Mouse (Mus musculus) splenic B cell, adult 2 months (primary cell): ENCODE measurements around the gene Wdfy3.
"Not testable (repeated sequence)": the region's sequence is repeated elsewhere in the genome, so short reads cannot be mapped to it uniquely, and the experiment has no call there.

Experiments used
- DNase-seq: peaks from one replicate; pipeline ENCODE4 v3.0.0-alpha.2; 2011; ENCODE audit warnings: low read depth, low spot score
- H3K27me3 ChIP-seq: 2 replicates; pipeline ENCODE4 v1.6.1; 2012; ENCODE audit warnings: mild to moderate bottlenecking, low read length, moderate library complexity, mixed read lengths; ENCODE audit not compliant: control insufficient read depth, poor library complexity, insufficient read depth, severe bottlenecking
- H3K36me3 ChIP-seq: 2 replicates; pipeline ENCODE4 v1.6.1; 2012; ENCODE audit warnings: mild to moderate bottlenecking, low read length, moderate library complexity, mixed read lengths; ENCODE audit not compliant: control insufficient read depth, poor library complexity, insufficient read depth, severe bottlenecking

Gene Wdfy3

DNA sequence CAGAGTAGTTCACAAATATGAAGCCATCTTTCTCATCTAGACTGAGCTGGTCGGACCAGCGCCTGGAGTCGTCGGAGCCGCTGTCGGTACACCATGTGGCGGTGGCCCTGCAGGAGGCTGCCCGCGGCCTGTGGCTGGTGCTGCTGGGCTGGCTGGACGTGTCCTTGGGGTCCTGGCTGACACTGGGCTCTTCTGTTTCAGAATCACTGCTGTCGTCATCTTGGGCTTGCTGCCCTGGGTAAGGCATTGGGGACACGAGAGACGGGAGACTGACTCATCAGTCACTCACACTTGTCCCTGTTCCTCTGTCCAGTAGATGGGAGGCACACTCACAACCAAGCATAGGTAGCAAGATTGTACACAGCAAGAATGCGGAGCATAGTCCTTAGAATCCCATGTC, 224.7 kb downstream of the Wdfy3 start:
- Histone ChIP-seq H3K36me3 (no peaks in the 10 kb centered on the region), H3K27me3 (no peaks in the 10 kb centered on the region)
- DNase-seq = no peak

DNA sequence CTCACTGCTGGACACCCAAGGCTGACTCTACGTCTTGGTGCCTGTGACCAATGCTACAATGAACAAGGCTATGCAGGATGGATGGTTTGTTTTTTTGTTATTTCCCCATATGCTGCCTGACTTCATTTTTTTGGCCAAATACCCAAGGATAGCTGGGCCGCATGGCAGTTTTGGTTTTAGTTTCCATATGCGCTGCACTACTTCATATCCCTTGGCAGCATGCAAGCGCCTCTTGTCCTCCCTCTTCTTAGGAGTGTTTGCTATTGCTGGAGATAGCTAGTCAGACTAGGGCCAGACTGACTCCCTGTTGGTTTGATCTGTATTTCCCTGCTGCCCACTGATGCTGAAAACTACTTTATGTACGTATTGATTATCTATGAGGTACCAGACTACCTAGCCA, 229.2 kb downstream of the Wdfy3 start:
- DNase-seq = no peak
- Histone ChIP-seq H3K27me3 (no peaks in the 10 kb centered on the region), H3K36me3 (no peaks in the 10 kb centered on the region)

DNA sequence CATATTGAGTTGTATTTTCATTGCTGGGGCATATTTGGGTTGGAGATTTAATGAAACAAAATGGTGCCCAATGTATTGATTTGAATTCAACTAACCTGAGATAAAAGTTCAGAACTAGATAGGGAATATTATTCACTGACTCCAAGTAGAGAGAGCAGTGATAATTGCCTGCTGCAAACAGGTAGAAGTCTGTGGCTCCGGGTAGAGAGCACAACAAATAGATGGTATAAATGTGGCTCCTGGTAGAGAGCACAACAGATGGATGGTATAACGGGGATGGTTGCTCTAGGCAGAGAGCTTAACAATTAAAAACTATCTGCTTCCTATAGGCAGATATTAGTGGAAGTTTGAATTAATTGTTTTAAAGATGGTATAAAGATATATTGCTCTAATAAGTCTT, 232.1 kb downstream of the Wdfy3 start:
- not testable (repeated sequence) for H3K27me3 ChIP-seq, DNase-seq, H3K36me3 ChIP-seq

DNA sequence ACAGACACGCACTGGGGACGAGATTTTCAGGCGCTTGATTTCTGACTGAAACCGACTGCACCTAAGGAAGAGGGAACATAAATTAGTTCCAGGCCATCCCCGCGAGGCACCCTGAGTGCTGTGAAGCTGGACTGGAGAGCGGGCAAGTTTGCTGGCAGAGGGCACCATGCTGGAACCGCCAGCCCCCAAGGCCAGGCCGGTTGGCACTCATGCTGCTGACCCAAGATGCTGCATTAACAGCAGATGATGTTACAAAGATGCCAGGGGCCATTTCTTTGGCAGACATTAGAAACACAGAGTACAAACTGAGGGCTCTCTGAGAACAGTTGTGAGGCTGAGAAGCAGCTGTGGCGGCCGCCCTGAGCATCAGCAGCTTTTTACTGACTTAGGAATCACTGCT, 233.5 kb downstream of the Wdfy3 start:
- no peaks in the 10 kb centered on the region for H3K36me3 ChIP-seq
- no peak for DNase-seq
- no peaks in the 10 kb centered on the region for H3K27me3 ChIP-seq

DNA sequence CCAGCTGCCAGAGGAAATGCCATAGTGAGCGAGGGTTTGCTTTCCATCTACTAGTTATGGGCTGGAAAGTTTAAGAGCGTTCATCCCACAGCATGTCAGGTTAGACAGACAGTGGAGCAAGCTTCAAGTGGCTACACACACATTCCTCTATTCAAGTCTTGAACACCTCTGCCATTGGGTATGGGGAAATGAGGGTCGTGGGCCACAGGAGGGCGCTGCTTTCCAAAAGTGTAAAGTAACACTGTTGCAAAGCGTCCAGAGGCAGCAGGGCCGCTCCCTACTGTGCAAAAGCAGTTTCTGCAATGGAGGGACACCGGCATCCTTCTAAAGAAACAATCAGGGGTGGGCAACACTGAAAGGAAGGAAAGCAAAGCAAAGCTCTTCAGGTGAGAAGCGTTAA, 235.8 kb downstream of the Wdfy3 start:
- no peaks in the 10 kb centered on the region for H3K27me3 ChIP-seq
- no peak for DNase-seq
- no peaks in the 10 kb centered on the region for H3K36me3 ChIP-seq

DNA sequence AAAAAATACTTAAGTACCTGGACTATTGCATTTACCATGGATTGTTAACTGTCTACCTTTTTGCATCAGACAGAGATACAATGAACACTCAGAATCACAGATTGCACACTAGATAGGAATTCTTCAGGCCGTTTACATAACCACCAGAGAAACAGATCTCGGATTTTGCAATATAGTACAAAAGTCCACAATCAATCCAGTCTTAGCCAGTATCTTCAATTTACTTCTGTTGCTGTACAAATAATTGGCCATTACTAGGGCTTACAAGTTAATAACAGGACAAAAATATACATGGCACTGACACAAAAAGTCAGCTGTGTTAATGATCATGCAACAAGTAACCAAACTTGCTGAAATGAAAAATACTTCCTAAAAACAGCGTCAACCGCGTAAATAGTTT, 236.7 kb downstream of the Wdfy3 start:
- no peak for DNase-seq
- no peaks in the 10 kb centered on the region for H3K36me3 ChIP-seq
- no peaks in the 10 kb centered on the region for H3K27me3 ChIP-seq

DNA sequence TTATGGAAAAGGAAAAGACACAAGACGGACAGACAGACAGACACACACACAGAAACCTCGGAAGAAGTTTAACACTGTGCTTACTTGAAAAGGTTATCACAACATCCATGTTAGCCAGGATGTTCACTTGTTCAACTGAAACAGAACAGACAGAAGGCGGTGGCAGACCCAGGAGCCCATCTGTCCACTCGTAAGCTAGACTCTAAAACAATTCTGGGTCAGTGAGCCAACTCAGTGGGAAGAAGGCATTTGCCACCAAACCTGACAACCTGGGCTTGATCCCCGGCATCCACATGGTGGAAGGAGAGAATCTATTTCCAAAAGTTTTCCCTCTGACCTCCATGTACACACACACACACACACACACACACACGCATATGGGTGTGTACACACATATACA, 237.7 kb downstream of the Wdfy3 start:
- DNase-seq = no peak
- no peaks in the 10 kb centered on the region for H3K36me3 ChIP-seq
- H3K27me3 ChIP-seq = no peaks in the 10 kb centered on the region

DNA sequence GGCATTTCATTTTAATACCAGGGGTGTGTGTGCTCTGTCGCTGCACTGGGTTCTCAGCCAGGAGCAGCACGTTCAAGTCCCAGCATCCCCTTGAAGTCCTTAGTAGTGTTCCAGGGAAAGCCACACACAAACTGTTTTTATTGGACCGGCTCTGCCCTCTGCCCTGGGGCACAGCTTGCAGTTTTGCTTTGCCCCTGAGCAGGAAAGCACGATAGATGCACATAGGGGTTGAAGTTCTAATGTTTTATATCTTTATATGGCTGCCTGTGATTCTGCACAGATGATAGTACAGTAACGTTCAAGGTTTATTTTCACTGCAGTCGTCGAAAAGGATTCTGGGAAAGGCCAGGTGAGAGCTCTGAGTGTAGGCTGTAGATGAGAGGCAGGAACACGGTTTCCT, 239.5 kb downstream of the Wdfy3 start:
- no peak for DNase-seq
- no peaks in the 10 kb centered on the region for H3K36me3 ChIP-seq

DNA sequence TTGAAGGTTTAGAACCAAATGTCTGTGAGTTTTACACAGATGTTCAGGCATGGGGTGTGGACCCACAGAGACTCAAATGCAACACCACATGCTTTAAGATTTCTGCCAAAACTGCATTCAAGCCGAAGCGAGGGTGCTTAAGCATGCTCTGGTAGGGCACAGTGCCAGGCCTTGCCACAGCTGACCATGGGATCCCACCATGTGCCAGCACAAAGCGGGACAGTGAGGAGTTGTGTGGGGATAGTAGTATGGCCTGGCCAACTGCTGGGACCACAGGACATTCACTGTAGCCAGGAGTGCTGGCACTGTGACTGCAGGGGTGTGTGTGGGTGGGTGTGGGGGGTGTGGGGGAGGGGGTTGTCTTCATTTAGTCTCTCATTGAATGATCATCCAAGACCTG, 240.8 kb downstream of the Wdfy3 start:
- no peak for DNase-seq
- Histone ChIP-seq H3K27me3 (no peaks in the 10 kb centered on the region), H3K36me3 (no peaks in the 10 kb centered on the region)

More for the DNA sequence above, 239.5 kb downstream of the Wdfy3 start:
- H3K27me3 ChIP-seq = no peaks in the 10 kb centered on the region

DNA sequence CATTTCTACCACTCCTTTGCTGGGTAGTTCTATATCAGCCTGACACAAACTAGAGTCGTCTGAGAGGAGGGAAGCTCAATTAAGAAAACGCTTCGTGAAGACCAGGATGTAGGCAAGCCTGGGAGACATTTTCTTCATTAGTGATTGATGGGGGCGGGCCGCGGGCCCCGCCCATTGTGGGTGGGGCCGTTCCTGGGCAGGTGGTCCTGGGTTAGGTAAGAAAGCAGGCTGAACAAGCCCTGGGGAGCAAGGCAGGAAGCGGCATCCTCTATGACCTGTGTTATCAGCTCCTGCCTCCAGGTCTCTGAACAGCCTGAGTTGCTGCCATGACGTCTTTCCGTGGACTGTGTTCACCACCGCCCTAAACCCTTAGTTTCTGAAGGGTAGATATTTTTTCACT, 242.2 kb downstream of the Wdfy3 start:
- Histone ChIP-seq H3K36me3 (no peaks in the 10 kb centered on the region), H3K27me3 (no peaks in the 10 kb centered on the region)
- DNase-seq = no peak

DNA sequence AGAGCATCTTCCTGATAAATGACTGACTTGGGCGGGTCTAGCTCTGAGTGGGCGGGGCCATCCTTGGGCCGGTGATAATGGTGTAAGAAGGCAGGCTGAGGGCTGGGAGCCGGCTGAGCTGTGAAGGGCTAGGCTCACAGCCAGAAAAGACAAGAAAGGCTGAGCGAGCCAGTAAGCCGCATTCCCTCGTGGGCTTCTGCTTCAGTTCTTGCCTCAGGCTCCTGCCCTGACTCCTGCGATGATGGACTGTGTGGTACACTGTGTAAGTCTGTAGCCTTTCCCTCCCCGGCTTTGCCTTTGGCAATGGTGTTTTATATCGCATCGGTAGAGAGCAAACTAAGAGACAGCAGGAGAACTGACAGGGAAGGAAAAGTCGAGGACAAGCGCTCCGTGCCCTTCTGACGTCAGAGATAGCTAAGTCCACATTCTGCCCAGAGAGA, 243.2 kb downstream of the Wdfy3 start:
- Histone ChIP-seq H3K36me3 (no peaks in the 10 kb centered on the region), H3K27me3 (no peaks in the 10 kb centered on the region)
- no peak for DNase-seq

DNA sequence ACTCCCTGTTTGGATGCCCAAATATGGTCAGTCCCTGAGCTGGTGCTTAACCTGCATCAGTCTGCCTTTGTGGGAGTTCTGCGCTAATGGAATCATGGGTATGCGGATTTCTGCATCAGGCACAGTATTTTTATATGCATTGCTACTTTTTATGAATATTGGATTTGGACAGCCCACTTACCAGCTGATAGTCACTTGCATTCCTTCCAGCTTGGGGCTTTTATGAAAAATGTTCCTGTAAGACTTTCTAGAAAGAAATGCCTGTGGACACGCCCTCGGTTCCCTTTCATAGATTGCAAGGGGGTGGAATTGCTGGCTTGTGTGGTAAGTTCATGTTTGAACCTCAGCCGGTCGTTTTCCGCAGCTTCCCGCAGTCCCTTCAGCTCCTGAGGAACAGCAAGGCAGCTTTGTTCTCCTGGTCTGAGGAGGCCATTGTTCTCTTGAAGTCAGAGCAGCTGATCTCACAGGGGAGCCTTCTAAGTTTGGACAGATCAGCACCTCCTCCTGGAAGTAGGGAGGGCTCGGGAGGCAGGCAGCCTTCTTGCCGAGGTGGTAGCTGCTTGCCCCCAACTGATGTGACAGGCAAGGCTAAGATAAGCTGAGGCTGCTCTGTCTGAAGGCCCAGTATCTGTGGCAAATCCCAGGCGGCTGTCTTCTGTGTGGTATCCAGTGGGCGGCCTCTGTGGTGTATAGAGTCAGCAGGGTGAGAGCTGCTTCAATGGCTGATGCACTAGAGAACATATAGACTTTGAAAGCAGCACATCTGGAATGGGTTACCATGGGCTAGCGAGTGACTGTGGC, 244.4 kb downstream of the Wdfy3 start:
- Histone ChIP-seq H3K27me3 (no peaks in the 10 kb centered on the region), H3K36me3 (no peaks in the 10 kb centered on the region)
- no peak for DNase-seq

DNA sequence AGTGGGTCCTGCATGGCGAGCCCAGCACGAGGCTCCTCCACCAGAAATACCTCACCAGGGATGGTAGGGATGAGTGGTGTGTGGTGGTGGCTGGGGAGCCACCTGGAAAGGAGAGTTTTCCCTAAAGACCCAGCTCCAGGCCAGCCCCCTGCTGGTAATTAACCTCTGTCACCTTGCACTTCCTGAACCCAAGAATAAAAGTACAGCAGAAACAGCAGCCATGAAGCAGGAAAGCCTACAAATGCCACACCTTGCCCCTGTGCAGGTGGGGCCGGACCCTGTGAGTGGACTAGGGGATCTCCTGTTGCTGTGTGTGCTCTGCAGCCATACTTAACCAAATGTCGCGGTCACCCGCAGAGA, 247.4 kb downstream of the Wdfy3 start:
- no peaks in the 10 kb centered on the region for H3K27me3 ChIP-seq
- H3K36me3 ChIP-seq = no peaks in the 10 kb centered on the region
- no peak for DNase-seq

DNA sequence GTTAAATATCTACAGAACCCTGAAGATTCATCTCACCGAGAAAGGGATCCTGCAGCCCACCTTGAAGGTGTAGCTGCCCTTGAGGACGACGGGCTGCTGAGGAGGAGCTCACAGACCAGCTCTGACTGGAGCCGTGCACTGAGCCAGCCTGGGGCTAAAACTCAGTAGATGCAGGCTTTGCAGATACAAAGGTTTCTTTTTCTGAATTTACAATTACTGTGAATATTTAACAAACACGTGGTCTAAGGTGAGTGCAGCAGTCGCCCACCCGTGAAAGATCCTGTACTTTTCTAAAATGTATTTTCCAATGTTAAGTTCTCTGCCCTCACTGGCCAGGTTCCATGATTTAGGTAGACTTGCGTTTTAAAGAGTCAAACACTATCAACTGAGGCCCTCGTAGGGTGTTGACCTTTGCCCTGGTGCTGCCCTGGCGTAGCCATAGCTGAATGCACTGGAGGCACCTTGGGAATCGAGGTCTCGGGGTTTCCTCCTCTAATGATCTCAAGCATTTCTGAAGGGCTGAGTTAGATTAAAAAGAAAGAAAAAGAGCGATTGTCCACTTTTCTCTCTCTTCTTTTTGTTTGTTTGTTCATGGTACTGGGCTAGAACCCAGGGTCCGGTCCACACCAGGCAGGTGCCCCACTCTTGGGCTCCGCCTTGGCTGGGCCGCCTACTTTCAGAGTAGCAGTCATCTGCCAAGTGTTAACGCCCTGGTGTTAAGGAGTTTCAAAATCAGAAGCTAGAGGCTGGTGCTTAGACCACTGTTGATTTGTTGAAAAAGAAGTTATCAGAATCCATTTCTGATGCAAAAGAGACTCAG, 248.0 kb downstream of the Wdfy3 start:
- Histone ChIP-seq H3K36me3 (no peaks in the 10 kb centered on the region), H3K27me3 (no peaks in the 10 kb centered on the region)
- DNase-seq = no peak

DNA sequence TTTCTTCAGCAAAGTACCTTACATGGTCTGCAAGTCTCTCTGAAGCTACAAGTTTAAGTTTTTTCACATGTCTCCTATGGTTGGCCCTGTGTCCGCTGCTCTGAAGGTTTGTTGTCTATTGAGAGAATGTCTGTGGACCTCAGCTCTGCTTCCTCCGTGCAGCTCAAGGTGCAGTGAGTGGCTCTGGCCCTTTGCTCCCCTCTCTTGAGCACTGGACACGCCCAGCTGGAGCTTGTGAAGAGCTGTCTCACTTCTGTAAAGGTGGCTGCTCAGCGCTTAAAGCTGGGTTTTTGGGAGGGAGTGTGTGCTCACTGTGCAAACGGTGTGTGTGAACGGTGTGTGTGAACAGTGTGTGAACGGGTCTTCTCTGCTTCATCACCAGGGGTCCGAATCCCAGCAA, 248.7 kb downstream of the Wdfy3 start:
- Histone ChIP-seq H3K36me3 (no peaks in the 10 kb centered on the region), H3K27me3 (no peaks in the 10 kb centered on the region)
- no peak for DNase-seq
